Mouse (Mus musculus): ENCODE measurements around the gene Tbx15. TPM values are rescaled to one million over a fixed set of nuclear protein-coding genes. Genes with fewer than 3 reads are reported as not detected.

Tbx15 gene
- polyA plus RNA-seq, 1 experiment = 5.0 TPM

DNA sequence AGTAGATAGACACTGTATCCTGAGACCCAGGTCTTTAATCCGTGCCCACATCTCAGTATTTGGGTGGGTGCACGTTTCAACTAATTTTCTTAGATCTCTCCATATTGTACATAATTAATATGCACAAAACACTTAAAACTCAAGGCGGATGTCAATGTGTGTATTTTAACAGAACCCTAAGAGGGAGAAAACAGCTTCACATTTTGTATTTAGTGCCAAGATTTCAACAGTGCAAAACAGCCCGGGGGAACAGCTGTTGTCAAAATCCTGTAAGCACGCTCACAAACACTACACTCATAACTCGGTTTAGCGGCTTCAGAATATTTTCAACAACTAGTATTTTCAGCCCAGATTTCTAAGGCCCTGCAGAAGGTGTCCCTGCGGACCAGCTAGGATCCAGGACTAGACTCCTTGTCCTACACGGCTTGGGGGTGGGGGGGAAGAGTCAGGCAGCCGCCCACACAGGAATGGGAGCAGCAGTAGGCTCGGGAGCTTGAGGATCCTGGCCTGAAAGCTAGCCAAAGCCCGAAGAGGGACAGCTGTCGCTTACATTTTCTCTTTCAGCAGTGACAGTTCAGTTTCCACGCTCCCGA, 14.5 kb downstream of the Tbx15 start:
- H3ac ChIP-seq (ENCODE audit: control insufficient read depth, insufficient read length, low read depth) = peak overlapping the region; percentile 70
- H3K79me3 ChIP-seq (ENCODE audit: low read depth) = peaks cover 6% of the 10 kb centered on the region
- no peaks in the 10 kb centered on the region for H3K27me3 ChIP-seq (ENCODE audit: control insufficient read depth, insufficient read depth, insufficient read length)
- peak overlapping the region; percentile 56 for H3K4me3 ChIP-seq (ENCODE audit: insufficient read depth, poor library complexity, severe bottlenecking)
- no peaks in the 10 kb centered on the region for H3K36me3 ChIP-seq (ENCODE audit: control insufficient read depth, insufficient read depth)
- H3K79me2 ChIP-seq (ENCODE audit: control insufficient read depth, insufficient read depth) = peaks cover 41% of the 10 kb centered on the region
- no peak for TF ChIP-seq MAX (IDR thresholded peaks at IDR 0.05)
- TF ChIP-seq USF1 (IDR thresholded peaks at IDR 0.05; ENCODE audit: low read depth) = no peak
- TF ChIP-seq CEBPB (IDR thresholded peaks at IDR 0.05; ENCODE audit: low read depth) = no peak
- no peak for TF ChIP-seq MYOD1 (IDR thresholded peaks at IDR 0.05; ENCODE audit: control insufficient read depth, insufficient read length, low read depth)
- TF ChIP-seq FOSL1 (IDR thresholded peaks at IDR 0.05; ENCODE audit: insufficient read depth, low read length, poor library complexity, severe bottlenecking) = no peak
- TF ChIP-seq CTCF (IDR thresholded peaks at IDR 0.05; ENCODE audit: control insufficient read depth, insufficient read depth, insufficient read length) = no peak

DNA sequence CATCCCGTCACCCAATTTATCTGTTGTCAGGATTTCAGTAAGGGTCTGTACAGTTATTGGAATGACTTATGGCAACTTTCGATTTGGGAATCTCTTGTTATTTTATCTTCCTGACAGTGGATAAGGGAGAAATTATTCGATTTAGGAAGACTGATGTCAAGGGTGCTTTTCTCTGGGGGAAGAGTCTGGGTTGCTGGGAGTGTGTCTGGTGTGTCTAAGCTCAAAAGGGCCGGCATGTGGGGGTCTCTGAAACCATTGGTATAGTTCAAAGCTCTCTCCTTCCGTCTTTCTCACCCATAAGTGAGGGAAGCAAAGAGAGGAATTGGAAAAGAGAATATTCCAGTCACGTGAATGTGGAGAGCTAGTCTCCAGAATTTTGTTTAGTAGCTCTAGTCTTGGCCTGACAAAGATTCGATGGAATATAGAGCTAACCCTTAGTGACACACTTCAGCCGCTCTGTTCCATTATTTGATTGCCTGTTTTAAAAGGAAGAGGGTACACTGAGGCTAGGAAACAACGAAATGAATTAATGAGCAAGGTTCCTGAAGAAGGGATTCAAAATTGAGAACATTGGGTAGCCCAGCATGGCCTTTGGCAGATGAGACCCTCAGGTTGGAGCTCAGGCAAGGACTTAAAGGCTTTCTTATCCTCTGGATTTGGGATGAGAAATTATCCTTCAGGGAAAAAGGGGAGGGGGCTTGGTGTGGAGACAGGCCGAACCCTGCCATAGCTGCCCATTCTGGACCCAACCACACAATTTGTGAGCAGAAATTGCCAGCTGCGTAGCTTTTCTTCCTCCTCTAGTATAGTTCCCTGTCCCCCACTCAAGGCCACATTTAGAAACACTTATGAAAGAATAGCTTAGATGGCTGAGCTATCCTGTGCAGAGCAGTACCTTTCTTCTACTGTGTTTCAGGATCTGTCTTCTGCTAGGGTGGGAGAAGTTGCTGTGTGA, 15.5 kb downstream of the Tbx15 start:
- peaks cover 6% of the 10 kb centered on the region for H3K79me3 ChIP-seq (ENCODE audit: low read depth)
- H3K27me3 ChIP-seq (ENCODE audit: control insufficient read depth, insufficient read depth, insufficient read length) = no peaks in the 10 kb centered on the region
- H3K36me3 ChIP-seq (ENCODE audit: control insufficient read depth, insufficient read depth) = no peaks in the 10 kb centered on the region
- no peak for TF ChIP-seq FOSL1 (IDR thresholded peaks at IDR 0.05; ENCODE audit: insufficient read depth, low read length, poor library complexity, severe bottlenecking)
- TF ChIP-seq MYOD1 (IDR thresholded peaks at IDR 0.05; ENCODE audit: control insufficient read depth, insufficient read length, low read depth) = no peak
- TF ChIP-seq MYOG (IDR thresholded peaks at IDR 0.05; ENCODE audit: control insufficient read depth, extremely low read depth, insufficient read length) = no peak
- TF ChIP-seq CEBPB (IDR thresholded peaks at IDR 0.05; ENCODE audit: low read depth) = no peak
- no peak for TF ChIP-seq MAX (IDR thresholded peaks at IDR 0.05)
- no peak for TF ChIP-seq CTCF (IDR thresholded peaks at IDR 0.05; ENCODE audit: control insufficient read depth, insufficient read depth, insufficient read length)
- TF ChIP-seq USF1 (IDR thresholded peaks at IDR 0.05; ENCODE audit: low read depth) = no peak
- no peak overlapping the region for H3K4me3 ChIP-seq (ENCODE audit: insufficient read depth, poor library complexity, severe bottlenecking)
- no peak overlapping the region for H3ac ChIP-seq (ENCODE audit: control insufficient read depth, insufficient read length, low read depth)
- peaks cover 41% of the 10 kb centered on the region for H3K79me2 ChIP-seq (ENCODE audit: control insufficient read depth, insufficient read depth)

DNA sequence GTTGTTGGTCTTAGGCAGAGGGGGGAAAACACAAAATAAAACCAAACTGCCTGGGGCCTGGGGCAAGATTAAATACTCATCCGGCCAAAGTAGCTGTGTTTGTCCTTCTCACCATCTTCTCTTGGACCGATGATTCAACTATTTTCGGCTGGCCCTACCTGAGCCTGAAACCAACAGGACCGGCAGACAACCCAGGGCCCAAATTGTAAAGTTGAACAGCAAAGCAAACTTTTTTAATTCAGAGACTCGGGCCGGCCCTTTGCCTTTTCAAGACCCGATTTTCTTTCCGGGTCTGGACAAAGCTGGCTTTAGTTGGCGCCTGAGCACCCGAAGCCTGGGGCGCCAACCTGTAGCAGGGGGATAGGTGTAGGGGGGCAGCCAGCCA, 16.2 kb downstream of the Tbx15 start:
- no peaks in the 10 kb centered on the region for H3K27me3 ChIP-seq (ENCODE audit: control insufficient read depth, insufficient read depth, insufficient read length)
- peaks cover 6% of the 10 kb centered on the region for H3K79me3 ChIP-seq (ENCODE audit: low read depth)
- H3K79me2 ChIP-seq (ENCODE audit: control insufficient read depth, insufficient read depth) = peaks cover 41% of the 10 kb centered on the region

DNA sequence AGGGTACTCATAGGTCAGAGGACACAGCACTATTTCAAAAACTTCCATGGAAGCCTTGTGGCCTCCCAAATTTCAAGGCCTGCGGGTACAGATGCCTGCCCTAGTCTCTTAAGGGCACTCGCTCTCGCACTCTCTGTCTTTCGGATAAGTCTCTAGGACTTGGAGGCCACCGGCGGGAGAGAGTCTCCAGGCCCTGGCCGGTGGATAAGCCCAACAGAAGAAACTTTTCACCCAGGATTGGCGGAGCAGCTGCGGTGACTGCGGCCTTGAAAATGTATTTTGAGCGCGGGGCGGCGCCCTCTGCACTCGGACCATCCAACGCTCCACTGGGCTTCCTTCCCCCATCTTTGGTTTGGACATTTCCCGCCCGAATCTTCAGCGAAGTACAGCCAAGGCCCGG, 16.6 kb downstream of the Tbx15 start:
- Histone ChIP-seq H3K4me3 (ENCODE audit: insufficient read depth, poor library complexity, severe bottlenecking) (no peak overlapping the region), H3ac (ENCODE audit: control insufficient read depth, insufficient read length, low read depth) (no peak overlapping the region), H3K79me3 (ENCODE audit: low read depth) (peaks cover 6% of the 10 kb centered on the region), H3K27me3 (ENCODE audit: control insufficient read depth, insufficient read depth, insufficient read length) (no peaks in the 10 kb centered on the region), H3K36me3 (ENCODE audit: control insufficient read depth, insufficient read depth) (no peaks in the 10 kb centered on the region), H3K79me2 (ENCODE audit: control insufficient read depth, insufficient read depth) (peaks cover 41% of the 10 kb centered on the region)
- TF ChIP-seq MAX (IDR thresholded peaks at IDR 0.05) (no peak), CTCF (IDR thresholded peaks at IDR 0.05; ENCODE audit: control insufficient read depth, insufficient read depth, insufficient read length) (no peak), USF1 (IDR thresholded peaks at IDR 0.05; ENCODE audit: low read depth) (no peak), CEBPB (IDR thresholded peaks at IDR 0.05; ENCODE audit: low read depth) (no peak), MYOG (IDR thresholded peaks at IDR 0.05; ENCODE audit: control insufficient read depth, extremely low read depth, insufficient read length) (no peak), MYOD1 (IDR thresholded peaks at IDR 0.05; ENCODE audit: control insufficient read depth, insufficient read length, low read depth) (no peak), FOSL1 (IDR thresholded peaks at IDR 0.05; ENCODE audit: insufficient read depth, low read length, poor library complexity, severe bottlenecking) (no peak)

More for the DNA sequence above, 16.2 kb downstream of the Tbx15 start:
- H3K36me3 ChIP-seq (ENCODE audit: control insufficient read depth, insufficient read depth) = no peaks in the 10 kb centered on the region
- no peak overlapping the region for H3K4me3 ChIP-seq (ENCODE audit: insufficient read depth, poor library complexity, severe bottlenecking)
- no peak overlapping the region for H3ac ChIP-seq (ENCODE audit: control insufficient read depth, insufficient read length, low read depth)
- TF ChIP-seq MAX (IDR thresholded peaks at IDR 0.05) (no peak), MYOG (IDR thresholded peaks at IDR 0.05; ENCODE audit: control insufficient read depth, extremely low read depth, insufficient read length) (no peak), FOSL1 (IDR thresholded peaks at IDR 0.05; ENCODE audit: insufficient read depth, low read length, poor library complexity, severe bottlenecking) (no peak), USF1 (IDR thresholded peaks at IDR 0.05; ENCODE audit: low read depth) (no peak), MYOD1 (IDR thresholded peaks at IDR 0.05; ENCODE audit: control insufficient read depth, insufficient read length, low read depth) (no peak), CEBPB (IDR thresholded peaks at IDR 0.05; ENCODE audit: low read depth) (no peak), CTCF (IDR thresholded peaks at IDR 0.05; ENCODE audit: control insufficient read depth, insufficient read depth, insufficient read length) (no peak)

DNA sequence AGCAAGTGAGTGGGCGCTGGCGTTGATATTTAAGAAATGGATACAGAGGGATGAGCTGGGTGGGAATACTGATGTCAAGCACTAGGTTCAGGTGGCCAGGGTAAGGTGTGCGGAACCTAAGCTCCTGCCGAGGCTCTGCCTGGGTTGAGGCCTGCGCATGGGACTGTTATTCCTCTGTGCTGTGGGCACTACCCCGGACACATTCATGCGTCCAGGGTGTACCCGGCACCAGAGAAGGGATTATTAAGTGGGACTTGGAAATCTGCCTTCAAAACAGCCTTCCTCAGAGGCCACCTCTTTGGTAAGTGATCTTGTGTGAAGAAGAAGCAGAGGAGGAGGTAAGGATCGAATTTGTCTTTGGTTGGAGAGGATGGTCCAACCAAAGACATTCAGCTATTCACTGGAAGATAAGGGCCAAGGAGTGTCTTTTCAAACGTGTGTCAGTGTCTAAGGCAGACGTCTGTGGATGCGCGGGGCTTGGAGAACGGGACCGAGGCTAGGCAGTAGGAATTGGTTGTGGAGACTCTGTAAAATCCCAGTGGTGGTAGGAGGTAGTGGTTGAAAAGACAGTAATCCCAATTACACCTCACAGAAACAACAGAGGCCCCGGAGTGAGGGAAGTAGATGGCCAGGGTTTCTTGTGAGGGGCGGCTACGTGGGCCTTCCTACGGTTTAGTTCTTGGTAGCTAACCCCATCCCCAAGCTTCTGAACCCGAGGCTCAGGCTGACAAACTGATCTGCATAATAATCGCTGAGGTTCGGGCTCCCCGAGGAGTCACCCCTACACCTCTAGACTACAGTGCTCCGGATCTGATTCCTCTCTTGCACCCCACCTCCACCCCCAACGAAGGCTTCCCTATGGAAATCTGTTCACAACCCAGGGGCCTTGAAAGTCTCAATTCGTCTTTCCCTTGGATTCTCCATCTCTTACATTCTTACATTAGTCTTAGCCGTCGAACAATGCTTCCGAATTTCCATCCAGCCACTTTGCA, 17.7 kb downstream of the Tbx15 start:
- Histone ChIP-seq H3K36me3 (ENCODE audit: control insufficient read depth, insufficient read depth) (no peaks in the 10 kb centered on the region), H3K79me3 (ENCODE audit: low read depth) (peaks cover 6% of the 10 kb centered on the region), H3K4me3 (ENCODE audit: insufficient read depth, poor library complexity, severe bottlenecking) (no peak overlapping the region), H3K79me2 (ENCODE audit: control insufficient read depth, insufficient read depth) (peaks cover 41% of the 10 kb centered on the region), H3K27me3 (ENCODE audit: control insufficient read depth, insufficient read depth, insufficient read length) (no peaks in the 10 kb centered on the region), H3ac (ENCODE audit: control insufficient read depth, insufficient read length, low read depth) (no peak overlapping the region)
- TF ChIP-seq MAX (IDR thresholded peaks at IDR 0.05) = no peak
- no peak for TF ChIP-seq MYOG (IDR thresholded peaks at IDR 0.05; ENCODE audit: control insufficient read depth, extremely low read depth, insufficient read length)
- no peak for TF ChIP-seq USF1 (IDR thresholded peaks at IDR 0.05; ENCODE audit: low read depth)
- no peak for TF ChIP-seq FOSL1 (IDR thresholded peaks at IDR 0.05; ENCODE audit: insufficient read depth, low read length, poor library complexity, severe bottlenecking)
- TF ChIP-seq MYOD1 (IDR thresholded peaks at IDR 0.05; ENCODE audit: control insufficient read depth, insufficient read length, low read depth) = no peak
- no peak for TF ChIP-seq CTCF (IDR thresholded peaks at IDR 0.05; ENCODE audit: control insufficient read depth, insufficient read depth, insufficient read length)
- TF ChIP-seq CEBPB (IDR thresholded peaks at IDR 0.05; ENCODE audit: low read depth) = no peak
